Mouse (Mus musculus): ENCODE measurements at regions not wholly inside any gene's neighbourhood (a gene's known extent, or its start where the extent isn't known, plus 50 kb on each side); places are given as distances from the start of the nearest gene placed in this dataset.

DNA sequence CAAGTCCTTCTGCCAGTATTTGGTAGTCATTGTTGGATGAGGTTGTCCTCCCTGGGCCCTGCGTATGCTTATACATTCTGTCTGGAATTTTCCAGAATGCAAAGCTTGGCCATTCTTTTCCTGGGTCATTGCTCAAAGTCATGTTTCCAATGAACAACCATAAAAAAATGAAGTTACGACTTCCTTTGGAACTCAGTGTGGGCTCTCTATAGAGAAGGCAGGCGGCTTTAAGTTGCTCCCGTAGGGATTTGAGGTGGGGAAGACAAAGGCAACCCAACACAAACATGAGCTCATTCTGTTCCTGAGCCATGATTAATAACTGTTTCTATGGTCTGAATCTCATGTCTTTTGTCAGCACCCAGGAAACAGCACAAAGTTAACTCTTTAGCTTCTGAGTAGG is 204.3 kb downstream of the Hhipl2 start:
- DNase-seq (ENCODE audit: low spot score in 2 of 2) = no peak

DNA sequence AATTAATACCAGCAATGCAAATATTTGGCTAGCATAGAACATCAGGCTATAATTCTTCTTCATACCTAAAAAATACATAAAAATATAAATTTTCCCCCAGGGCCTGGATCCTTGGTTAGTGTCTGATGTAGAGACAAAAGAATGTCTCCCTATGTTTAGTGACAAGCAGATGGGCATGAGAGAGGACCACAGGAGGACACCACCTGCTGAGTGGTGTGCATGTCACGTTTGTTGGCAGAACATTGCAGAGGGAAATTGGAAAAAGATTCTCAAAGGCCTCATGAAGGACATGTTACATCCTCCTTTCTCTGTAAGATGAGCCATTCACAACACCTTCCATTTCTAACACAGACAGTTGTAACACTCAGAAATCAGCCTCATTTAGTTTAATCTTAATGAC is 206.3 kb downstream of the Hhipl2 start:
- DNase-seq (ENCODE audit: low spot score in 2 of 2) = no peak

DNA sequence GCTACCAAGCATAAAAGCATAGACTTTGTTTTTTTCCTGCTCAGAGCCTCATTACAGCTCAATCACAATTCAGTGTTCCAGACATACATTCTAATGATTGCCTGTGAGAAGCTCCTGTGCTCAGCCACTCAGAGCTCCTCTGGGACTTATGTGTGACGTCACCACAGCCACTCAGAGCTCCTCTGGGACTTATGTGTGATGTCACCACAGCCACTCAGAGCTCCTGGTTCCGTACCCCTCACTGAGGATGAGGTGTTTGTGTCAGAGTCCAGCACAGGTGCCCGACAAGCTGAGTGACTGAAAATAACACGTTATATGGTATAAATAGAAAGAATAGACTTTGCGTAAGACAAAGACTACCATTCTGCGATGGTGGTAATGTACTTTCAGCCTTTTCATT is 215.8 kb downstream of the Hhipl2 start:
- no peak for DNase-seq (ENCODE audit: low spot score in 2 of 2)

DNA sequence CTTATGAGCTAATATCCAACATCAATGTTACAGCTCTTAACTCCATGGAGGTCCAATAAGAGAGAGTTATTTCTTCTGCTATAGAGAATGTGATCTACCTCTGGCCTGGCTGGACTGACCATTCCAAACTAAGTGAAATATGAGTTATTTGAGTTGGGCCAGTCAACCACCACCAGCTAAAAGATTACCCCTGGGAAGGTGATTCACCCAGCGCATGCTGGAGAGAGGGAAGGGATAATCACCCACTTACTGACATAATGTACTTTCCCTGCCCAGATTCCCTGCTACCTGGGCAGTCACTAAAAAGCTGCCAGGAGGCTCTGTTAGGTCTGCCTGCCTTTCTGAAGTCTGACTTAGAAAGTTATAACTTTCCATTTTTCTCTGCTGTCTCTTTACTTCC is 216.8 kb downstream of the Hhipl2 start:
- no peak for DNase-seq (ENCODE audit: low spot score in 2 of 2)

DNA sequence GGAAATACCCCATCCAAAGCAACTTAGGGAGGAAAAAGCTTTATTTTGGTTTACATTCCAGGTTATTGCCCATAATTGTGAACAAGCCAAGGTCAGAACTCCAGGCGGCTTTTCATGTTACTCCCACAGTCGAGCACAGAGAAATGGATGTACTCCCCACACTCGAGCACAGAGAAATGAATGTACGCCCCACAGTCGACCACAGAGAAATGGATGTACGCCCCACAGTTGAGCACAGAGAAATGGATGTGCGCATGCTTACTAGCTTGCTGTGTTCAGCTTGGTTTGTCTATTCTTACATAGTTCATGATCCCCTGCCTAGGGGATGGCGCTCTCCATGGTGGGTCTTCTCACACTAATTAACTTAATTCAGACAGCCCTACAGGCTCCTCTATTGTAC is 219.2 kb downstream of the Hhipl2 start:
- no peak for DNase-seq (ENCODE audit: low spot score in 2 of 2)

GRCm38 (mm10) chr1:183639332-183639731 is 221.3 kb downstream of the Hhipl2 start:
- DNase-seq (ENCODE audit: low spot score in 2 of 2) = no peak

- DNase-seq (ENCODE audit: low spot score in 2 of 2) = no peak
Observed at GRCm38 (mm10) chr1:183640568-183640967, 222.6 kb downstream of the Hhipl2 start.

- DNase-seq (ENCODE audit: low spot score in 2 of 2) = no peak
Observed at GRCm38 (mm10) chr1:183644001-183644400, 226.0 kb downstream of the Hhipl2 start.

DNA sequence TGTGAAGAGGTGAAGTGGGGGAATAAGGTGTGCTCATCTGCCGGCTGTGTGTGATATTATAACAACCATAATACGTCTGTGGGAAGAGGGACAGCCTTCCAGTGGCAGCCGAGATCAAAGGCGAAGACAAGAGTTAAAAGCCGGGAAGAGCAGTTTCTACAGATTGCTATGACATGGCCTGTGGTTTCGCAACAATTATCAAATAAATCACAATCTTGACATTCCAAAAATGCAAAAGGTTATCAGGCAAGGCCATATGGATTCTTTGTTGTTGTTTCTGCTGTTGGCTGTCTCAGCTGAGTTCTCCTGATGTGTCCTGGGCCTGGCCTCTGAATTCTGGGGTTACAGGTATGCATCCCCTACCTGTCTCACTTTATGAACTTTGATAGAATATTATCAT is 235.9 kb downstream of the Hhipl2 start:
- no peak for DNase-seq (ENCODE audit: low spot score in 2 of 2)

DNA sequence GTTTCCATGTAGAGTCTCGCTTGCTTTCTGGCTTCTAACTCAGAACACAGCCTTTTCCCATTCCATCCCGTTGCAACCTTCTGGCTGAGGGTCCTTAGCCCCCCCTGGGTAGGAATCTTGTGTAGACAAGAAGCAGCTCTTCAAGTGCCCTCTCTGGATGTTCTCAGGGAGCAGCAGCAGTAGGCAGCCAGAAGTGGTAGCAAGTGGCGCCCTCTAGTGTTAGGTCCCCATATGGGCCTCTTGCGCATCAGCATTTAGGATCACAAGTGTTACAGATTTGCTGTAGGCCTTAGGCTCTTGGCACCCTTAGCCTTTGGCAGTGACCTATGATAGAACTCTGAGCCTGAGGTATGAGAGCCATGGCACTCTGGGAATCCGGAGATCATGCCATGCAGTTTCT is 239.0 kb downstream of the Hhipl2 start:
- peak; percentile 26 to 44 for DNase-seq (ENCODE audit: low spot score in 2 of 2)

- DNase-seq (ENCODE audit: low spot score in 2 of 2) = no peak
Observed at GRCm38 (mm10) chr1:183660541-183660940, 242.5 kb downstream of the Hhipl2 start.

- no peak for DNase-seq (ENCODE audit: low spot score in 2 of 2)
Observed at GRCm38 (mm10) chr1:183662369-183663043, 244.5 kb downstream of the Hhipl2 start.

- DNase-seq (ENCODE audit: low spot score in 2 of 2) = no peak
Observed at GRCm38 (mm10) chr1:183669271-183669670, 251.3 kb downstream of the Hhipl2 start.

DNA sequence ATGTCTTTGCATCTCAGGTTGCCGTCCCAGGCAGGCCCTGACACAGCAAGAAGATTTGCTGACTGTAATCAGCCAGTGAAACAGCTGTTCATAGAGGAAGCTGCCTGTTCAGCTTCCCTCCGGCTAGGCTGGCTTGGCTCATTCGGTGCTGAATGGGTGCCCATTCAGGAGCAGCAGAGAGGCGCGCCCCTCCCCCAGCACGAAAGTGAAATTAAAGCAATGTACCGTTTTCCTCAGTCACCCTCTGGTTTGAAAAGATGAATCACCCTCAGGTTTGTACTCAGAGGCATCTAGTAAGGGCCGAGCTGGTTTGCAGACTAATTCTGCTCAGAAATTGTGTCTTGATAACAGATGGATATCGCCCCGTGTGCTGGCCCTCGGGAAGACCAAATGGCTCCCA is 251.7 kb downstream of the Hhipl2 start:
- DNase-seq (ENCODE audit: low spot score in 2 of 2) = peak; percentile 13 to 29

DNA sequence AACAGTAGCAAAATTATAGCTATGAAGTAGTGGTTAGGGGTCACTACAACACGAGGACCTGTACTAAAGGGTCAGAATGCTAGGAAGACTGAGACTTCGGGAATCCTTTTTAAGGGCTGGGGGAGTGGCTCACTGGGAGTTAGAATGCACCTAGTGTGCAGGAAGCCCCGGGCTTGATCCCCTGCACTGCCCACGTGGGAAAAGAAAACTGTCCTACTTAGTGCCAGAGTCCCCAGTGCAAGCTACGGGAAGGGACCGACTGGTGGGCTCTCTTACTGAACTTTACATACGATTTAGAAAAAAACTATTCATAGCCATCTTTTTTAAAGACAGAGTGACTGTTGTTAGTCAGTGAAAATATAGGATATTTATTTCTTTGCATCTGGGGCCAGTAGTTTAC is 252.5 kb downstream of the Hhipl2 start:
- DNase-seq (ENCODE audit: low spot score in 2 of 2) = no peak

GRCm38 (mm10) chr1:183671541-183671940 is 253.5 kb downstream of the Hhipl2 start:
- no peak for DNase-seq (ENCODE audit: low spot score in 2 of 2)

DNA sequence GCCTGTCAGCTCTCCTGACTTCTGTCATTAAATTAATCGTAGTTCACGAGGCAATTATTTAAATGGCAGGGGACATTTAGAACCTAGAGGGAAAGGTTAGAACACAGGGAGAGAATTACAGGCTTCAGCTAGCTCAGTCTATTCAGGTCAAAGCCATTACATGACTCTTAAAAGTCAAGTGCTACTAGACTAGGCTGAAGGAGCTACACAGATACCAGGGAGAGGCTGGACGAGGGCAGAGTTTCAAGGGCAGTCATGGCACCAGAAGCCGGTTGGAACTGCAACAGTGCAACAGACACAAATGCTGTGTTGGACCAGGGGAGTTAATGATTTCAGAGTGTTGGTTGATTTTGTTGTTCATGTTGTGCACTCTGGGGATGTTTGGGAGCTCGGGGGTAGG is 254.5 kb downstream of the Hhipl2 start:
- no peak for DNase-seq (ENCODE audit: low spot score in 2 of 2)

GRCm38 (mm10) chr1:183677585-183677984 is 259.6 kb downstream of the Hhipl2 start:
- no peak for DNase-seq (ENCODE audit: low spot score in 2 of 2)

DNA sequence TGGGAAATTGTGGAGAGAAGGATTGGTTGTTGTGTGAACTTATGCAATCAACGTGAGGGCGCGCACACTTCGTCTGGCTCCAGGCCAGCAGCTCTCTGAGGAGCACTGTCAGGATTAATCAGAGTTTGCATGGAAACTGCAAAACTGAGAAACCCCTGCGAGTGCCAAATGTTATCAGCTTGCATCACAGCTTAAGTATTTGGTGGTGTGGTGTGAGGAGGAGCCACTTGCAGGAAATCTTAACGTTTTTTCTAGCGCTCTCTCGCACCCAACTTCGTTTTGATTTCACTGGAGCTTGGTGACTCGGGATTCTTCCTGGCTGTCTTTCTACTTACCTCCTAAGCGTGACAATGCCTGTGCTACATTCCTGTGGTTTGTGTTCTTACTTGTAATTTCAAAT is 261.9 kb downstream of the Hhipl2 start:
- no peak for DNase-seq (ENCODE audit: low spot score in 2 of 2)

DNA sequence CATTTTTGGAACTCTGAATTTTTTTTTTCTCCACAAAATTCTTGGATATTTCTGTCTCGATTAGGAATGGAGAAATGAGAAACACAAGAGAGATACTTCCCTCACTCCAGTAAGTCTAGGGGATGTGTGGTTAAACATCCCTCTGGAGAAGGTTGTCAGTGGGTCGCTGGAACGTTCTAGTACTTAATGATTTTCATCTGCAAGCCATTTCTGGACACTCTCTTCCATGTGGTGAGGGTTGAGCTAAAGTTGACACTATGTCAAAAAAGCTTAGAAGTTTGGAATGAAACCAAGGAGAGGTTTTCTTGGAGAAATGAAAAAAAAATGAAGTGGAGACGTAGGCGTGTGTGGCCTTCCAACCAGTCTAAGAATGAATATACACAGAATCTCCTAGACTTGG is 268.0 kb downstream of the Hhipl2 start:
- no peak for DNase-seq (ENCODE audit: low spot score in 2 of 2)

DNA sequence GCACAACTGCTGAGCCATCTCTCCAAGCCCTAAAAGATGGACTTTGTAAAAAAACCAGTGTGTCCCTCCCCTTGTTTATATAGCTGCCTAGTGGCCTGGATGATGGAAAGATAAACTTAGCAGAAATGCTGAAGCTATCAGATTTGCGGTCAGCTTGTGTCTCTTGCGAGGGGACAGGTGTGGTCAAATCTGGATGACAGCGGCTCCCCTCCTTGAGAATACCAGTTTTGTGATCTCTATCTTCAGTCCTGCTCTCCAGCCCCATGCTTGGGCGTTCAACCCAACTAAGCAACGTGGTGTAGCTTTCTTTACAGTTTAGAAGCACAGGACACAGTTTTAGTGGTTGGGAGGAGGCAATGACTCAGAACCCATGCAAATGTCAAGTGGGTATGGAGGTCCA is 274.7 kb downstream of the Hhipl2 start:
- no peak for DNase-seq (ENCODE audit: low spot score in 2 of 2)

DNA sequence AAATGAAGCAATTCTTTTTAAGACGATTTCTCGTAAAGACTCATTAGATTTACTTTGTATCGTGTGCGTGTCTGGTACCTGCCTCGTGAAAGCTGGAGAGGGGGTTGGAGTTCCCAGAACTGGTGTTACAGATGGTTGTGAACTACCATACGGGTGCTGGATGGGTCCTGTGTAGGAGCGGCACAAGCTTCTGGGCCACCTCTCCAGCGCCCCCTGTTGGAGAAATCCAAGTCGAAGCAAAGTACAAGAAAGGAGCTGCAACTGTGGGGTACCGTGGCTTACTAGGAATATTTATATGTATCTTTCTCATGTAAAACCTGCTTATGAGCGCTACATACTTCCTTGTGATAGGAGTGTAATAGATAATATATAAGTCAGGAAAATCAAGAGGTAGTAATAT is 281.3 kb downstream of the Hhipl2 start:
- peak in 1 of 2 experiments; percentile 11 for DNase-seq (ENCODE audit: low spot score in 2 of 2)

GRCm38 (mm10) chr1:183702888-183703287 is 284.9 kb downstream of the Hhipl2 start:
- no peak for DNase-seq (ENCODE audit: low spot score in 2 of 2)

GRCm38 (mm10) chr1:183712895-183713294 is 294.9 kb downstream of the Hhipl2 start:
- peak in 1 of 2 experiments; percentile 3 for DNase-seq (ENCODE audit: low spot score in 2 of 2)

All from spleen, postnatal 36 days (tissue).